Mouse (Mus musculus): ENCODE data around the gene Nmu.

- no peak for TF ChIP-seq EP300 (IDR thresholded peaks at IDR 0.05; ENCODE audit: low read depth)
- no peak for TF ChIP-seq CTCF (IDR thresholded peaks at IDR 0.05; ENCODE audit: low read depth)
Observed at GRCm38 (mm10) chr5:76303745-76304451, 59.7 kb downstream of the Nmu start.
